Mouse (Mus musculus): ENCODE measurements around the gene Gpr107.

The Gpr107 gene

GRCm38 (mm10) chr2:31151892-31152812 lies at the start of gene Gpr107:
Gene Gpr107, plus strand, starts transcription at chr2:31152316.
- DNase-seq = peak; percentile 67 to 77

GRCm38 (mm10) chr2:31103321-31103720 lies 48.8 kb upstream of the Gpr107 start:
- no peak for DNase-seq

GRCm38 (mm10) chr2:31105279-31105678 lies 46.8 kb upstream of the Gpr107 start:
- no peak for DNase-seq

DNA sequence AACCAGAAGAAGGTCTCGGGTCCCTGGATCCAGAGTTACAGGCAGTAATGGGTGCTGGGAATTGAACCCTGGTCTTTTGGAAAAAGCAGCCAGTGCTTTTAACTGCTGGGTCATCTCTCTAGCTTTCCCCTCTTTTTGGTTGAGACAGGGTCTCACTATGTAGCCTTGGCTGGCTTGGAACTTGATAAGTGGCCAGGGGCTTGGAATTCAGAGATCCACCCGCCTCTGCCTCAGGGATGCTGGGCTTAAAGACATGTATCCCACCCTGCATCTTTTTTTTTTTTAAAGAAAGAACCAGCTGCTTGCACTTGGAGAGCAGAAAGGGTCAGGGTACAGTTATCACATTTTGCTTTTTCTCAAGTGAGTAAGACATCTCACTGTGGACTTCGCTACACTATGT lies 46.1 kb upstream of the Gpr107 start:
- no peak for DNase-seq

- no peak for DNase-seq
Observed at GRCm38 (mm10) chr2:31106621-31107320, 45.3 kb upstream of the Gpr107 start.

DNA sequence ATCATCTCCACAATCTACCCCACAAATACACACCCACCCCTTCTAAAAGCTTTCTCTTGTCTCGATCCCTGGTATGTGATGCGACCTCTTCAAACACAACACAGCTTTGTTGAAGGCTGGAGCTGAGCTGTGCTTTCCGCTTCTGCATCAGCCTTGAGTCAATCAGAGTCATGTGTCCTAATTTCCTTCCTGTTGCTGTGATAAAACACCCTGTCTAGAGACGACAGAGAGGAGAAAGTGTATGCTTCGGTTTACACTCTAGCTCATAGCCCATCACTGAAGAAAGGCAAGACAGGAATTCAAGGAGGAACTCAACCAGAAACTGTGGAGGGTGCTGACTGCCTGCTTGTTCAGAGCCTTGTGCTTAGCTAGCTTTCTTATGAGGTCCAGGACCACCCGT lies 43.9 kb upstream of the Gpr107 start:
- DNase-seq = no peak

DNA sequence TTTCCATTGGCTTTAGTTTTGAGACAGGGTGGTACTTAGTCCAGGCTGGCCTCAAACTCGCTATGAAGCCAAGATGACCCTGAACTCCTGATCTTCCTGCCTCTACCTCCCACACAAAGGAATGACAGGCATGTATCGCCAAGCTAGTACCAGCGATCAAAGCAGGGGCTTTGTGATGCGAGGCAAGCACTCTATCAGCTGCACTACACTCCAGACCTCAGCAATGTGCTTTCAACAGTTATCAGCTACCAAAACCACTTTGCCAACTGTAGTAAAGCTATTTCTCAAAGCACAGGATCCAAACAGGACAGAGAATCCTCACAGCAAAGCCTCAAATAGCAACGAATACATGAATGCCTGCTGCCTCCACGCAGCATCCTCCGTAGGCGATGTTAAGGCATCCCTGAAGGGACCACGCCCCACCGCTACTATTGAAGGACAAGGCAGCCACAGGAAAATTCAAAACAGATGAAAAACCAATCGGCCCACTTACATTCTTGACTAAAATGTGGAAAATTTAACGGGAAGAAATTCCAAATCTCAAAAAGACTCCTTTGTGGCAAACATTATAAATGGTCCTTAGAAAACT lies 42.1 kb upstream of the Gpr107 start:
- DNase-seq = no peak

- DNase-seq = no peak
Observed at GRCm38 (mm10) chr2:31111685-31112084, 40.4 kb upstream of the Gpr107 start.

- no peak for DNase-seq
Observed at GRCm38 (mm10) chr2:31114205-31114604, 37.9 kb upstream of the Gpr107 start.

DNA sequence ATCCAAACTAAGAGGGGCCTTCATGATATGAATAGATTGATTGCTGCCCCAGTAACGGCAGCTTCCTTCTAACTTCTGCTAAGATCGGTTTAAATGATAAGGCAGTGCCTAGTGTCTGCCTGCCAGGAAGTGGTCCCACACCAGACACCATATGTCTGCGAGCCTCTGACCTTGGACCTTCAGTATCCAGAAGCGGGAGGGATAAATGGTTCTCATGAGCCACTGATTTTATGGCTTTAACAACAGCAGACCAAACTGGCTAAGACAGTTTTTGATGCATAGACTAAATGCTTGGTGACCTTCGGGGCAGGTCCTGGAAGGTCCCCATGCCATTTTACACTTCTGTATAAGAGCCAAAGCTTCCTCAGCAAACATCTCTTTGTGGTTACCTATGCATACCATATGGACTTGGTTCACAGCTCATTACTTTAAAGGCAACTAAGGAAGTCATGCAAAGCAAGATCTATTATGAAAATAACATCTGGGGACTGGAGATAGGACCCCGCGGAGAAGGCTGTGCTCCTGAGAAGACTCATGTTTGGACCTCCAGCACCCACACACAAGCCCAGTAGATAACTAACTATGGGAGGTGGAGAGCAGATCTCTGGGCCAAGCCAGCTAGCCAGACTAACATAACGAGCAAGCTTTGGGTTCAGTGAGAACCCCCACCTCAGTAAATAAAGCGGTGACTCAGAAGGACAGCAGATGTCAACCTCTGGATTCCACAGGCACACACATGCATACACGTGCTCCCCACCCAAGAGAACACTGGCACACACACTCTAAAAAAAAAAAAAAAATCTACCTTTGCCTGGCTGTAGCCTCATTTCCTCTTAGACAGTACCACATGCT lies 36.8 kb upstream of the Gpr107 start:
- no peak for DNase-seq

GRCm38 (mm10) chr2:31115943-31116731 lies 36.0 kb upstream of the Gpr107 start:
- no peak for DNase-seq

GRCm38 (mm10) chr2:31118211-31118610 lies 33.9 kb upstream of the Gpr107 start:
- no peak for DNase-seq

DNA sequence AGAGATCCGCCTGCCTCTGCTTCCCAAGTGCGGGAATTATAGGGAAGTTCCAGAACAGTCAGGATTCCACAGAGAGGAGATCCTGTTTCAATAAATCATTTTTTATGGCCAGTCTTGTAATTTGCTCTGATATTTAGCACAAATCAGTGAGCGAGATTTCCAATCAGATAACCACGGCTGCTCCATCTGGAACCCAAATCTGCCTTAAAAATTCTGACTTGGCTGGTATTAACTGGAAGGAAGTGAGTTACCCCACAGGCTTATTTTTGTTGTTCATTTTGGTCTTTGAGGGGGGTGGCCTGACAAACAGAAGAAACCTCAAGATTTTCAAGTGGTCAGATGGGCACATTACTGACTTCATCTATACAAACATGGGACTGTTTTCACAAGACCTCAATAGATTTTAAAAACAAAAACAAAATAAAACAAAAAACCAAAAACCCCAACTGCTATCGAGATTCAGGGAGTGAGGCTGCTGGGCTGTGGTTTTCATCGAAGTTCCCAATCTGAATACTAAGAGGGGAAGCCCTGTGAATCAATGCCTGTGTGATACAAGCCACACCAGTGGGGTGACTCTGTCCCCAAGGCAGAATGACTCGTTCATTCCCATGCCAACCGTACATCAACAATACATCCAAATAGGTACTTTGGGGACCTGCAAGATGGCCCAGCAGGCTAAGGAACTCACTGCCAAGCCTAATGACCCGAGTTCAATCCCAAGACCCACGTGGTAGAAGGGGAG lies 33.3 kb upstream of the Gpr107 start:
- no peak for DNase-seq

GRCm38 (mm10) chr2:31119795-31120194 lies 32.3 kb upstream of the Gpr107 start:
- no peak for DNase-seq

DNA sequence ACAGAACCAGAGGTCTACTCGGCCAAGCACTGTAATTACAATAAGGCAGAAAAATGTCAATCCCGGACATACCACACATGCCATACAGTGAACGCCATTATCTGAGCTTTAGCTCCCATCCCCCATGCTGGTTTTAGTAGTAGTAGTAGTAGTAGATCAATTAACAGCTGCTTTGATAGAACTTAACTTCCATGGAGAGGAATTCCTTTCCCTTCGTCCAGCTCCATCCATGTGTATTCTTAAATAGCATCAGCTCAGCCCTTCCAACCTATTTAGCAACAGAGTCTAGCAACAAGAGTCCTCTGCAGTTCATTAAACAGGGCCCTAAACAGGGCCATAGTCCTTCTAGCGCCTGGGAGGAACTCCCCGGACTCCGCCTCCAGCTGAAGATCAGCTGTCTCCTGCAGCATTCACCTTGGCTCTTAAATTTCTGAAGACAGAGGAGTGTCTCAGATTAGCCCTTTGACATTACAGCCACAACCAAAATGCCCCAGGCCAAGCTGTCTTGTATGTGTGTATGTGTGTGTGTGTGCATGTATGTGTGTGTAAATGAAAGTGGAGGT lies 30.9 kb upstream of the Gpr107 start:
- DNase-seq = no peak

DNA sequence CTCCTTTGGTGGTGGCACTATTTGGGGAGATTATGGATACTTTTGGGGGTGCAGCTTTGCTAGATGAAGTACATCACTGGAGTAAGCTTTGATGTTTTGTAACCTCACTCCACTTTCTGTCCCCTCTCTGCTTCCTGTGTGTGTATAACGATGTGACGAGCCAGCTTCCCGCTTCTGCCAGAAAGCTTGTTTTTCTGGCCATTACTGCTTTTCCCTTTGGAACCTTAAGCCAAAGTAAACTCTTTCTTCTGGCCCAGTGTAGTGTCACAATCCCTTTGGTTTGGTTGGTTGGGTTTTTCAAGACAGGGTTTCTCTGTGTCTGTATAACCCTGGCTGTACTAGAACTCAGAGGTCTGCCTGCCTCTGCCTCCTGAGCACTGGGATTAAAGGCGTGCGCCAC lies 29.3 kb upstream of the Gpr107 start:
- DNase-seq = no peak

GRCm38 (mm10) chr2:31123493-31123892 lies 28.6 kb upstream of the Gpr107 start:
- no peak for DNase-seq

DNA sequence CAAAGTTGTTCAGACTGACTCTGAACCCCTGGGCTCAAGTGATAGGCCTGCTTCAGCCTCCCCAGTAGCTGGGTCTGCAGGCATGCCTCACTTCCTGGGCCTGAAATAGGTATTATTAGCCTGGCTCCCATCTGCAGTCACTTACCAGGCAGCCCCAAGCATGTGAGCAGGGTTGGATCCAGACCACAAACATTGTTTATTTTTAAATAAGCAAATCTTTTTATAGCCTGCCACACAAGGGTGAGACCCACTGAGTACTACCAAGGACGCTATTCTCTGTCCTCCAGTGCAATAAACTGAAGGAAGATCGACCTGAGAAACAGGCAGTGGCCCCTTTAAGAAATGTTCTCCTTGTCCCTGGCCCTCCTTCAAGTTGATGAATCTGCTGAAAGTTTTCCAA lies 27.4 kb upstream of the Gpr107 start:
- no peak for DNase-seq

DNA sequence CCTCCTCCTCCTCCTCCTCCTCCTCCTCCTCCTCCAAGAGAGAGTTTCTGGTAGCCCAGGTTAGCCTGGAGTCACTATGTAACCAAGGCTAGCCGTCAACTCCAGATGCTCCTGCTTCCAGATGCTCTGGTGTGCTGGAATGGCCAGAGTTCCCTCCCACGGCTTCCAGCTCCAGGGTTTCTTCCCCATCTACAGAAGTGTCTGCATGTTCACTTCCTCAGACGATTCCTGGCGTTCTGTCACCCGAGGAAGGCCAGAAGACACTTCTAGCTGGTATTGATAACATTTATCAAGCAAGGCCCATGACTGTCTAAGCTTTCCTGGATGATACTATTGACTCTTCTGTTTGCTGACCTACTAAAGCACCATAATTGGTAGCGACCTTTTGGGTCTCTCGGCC lies 27.0 kb upstream of the Gpr107 start:
- DNase-seq = no peak

DNA sequence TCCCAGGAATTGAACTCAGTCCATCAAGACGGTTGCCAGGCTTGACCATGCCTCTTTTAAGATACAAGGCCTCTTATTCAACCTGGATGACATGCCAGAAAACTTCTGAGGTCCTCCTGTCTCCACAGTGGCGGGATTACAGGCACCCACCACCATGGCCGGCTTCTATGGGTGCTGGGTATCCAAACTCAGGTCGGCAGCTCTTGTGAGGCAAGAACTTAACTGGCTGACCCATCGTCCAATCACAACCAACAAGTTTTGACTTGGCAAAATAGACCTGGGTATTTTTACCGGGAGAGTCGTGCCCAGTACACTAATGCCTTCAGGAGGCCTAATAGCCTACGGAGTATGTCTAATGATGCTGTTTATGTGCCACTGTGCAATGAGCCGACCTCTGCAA lies 26.1 kb upstream of the Gpr107 start:
- no peak for DNase-seq

GRCm38 (mm10) chr2:31127219-31127618 lies 24.9 kb upstream of the Gpr107 start:
- DNase-seq = no peak

All from spleen, adult 18-20 months (tissue).